Mouse (Mus musculus): Measurements from ENCODE around the gene Smc4. TPM values are rescaled to one million over a fixed set of nuclear protein-coding genes. Genes with fewer than 3 reads are reported as not detected.

Smc4 gene
- 16.7 TPM for polyA plus RNA-seq (2014; fragmentation: Illumina TruSeq; extraction: RNeasy Lipid Tissue Mini Kit (QIAGEN cat#74804); ENCODE audit: low read depth, low replicate concordance)

GRCm38 (mm10) chr3:69004437-69005337, at the start of gene Smc4, which contains the start of gene Ift80:
TSS of gene Smc4 (plus strand) at chr3:69004738.
TSS of gene Ift80 (minus strand) at chr3:69004570.

GRCm38 (mm10) chr3:69044645-69045399, 40.3 kb downstream of the Smc4 start, which contains the start of gene Trim59:
TSS of gene Trim59 (minus strand) at chr3:69044755.

Other genes with a start within 250 kb of the Smc4 start
- not detected for gene 1110032F04Rik, start 135.2 kb upstream of the Smc4 start, polyA plus RNA-seq (2014; fragmentation: Illumina TruSeq; extraction: RNeasy Lipid Tissue Mini Kit (QIAGEN cat#74804); ENCODE audit: low read depth, low replicate concordance)
- 6.4 TPM for gene Ift80, start 168 bp upstream of the Smc4 start, polyA plus RNA-seq (2014; fragmentation: Illumina TruSeq; extraction: RNeasy Lipid Tissue Mini Kit (QIAGEN cat#74804); ENCODE audit: low read depth, low replicate concordance)
- gene Trim59, start 40.0 kb downstream of the Smc4 start, polyA plus RNA-seq (2014; fragmentation: Illumina TruSeq; extraction: RNeasy Lipid Tissue Mini Kit (QIAGEN cat#74804); ENCODE audit: low read depth, low replicate concordance): 0.82 TPM
- gene Kpna4, start 122.4 kb downstream of the Smc4 start, polyA plus RNA-seq (2014; fragmentation: Illumina TruSeq; extraction: RNeasy Lipid Tissue Mini Kit (QIAGEN cat#74804); ENCODE audit: low read depth, low replicate concordance): 56.5 TPM
- not detected for gene Arl14, start 217.7 kb downstream of the Smc4 start, polyA plus RNA-seq (2014; fragmentation: Illumina TruSeq; extraction: RNeasy Lipid Tissue Mini Kit (QIAGEN cat#74804); ENCODE audit: low read depth, low replicate concordance)